Mouse (Mus musculus) kidney, postnatal 4 days (tissue): ENCODE results near the gene Nek10.
"Not testable (repeated sequence)": the region's sequence is repeated elsewhere in the genome, so short reads cannot be mapped to it uniquely, and the experiment has no call there.

ENCODE experiments used
- DNase-seq, 2 experiments: peaks; one replicate each; pipeline ENCODE4 v3.0.0; 2021; ENCODE audit warnings: mixed read lengths in 2 of 2

The Nek10 gene

DNA sequence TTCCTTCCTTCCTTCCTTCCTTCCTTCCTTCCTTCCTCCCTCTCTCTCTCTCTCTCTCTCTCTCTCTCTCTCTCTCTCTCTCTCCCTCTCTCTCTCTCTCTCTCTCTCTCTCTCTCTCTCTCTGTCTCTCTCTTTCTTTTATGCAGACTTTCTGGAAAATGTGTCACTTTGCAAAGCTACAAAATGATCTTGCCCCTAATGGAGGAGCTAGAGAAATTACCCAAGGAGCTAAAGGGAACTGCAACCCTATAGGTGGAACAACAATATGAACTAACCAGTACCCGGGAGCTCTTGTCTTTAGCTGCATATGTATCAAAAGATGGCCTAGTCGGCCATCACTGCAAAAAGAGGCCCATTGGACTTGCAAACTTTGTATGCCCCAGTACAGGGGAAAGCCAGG, at the start of gene Nek10:
Nek10 (plus strand) TSS at position 301 of the 400 bp plus-strand sequence.
- not testable (repeated sequence) for DNase-seq

DNA sequence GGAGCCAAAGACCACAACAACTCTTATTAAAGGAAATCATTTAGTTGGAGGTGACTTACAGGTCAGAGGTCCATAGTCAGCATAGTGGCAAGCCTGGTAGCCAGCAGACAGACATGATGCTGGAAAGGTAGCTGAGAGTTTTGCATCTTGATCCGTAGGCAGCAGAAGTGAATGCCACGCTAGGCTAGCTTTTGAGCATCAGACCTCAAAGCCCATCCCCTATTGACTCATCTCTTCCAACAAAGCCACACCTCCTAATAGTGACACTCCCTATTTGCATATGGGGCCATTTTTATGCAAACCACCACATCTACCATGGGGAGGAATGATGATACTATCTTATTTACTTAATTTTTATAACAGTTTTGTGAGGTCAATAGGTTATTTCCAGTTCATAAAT, 22.0 kb upstream of the Nek10 start:
- DNase-seq: no peak

DNA sequence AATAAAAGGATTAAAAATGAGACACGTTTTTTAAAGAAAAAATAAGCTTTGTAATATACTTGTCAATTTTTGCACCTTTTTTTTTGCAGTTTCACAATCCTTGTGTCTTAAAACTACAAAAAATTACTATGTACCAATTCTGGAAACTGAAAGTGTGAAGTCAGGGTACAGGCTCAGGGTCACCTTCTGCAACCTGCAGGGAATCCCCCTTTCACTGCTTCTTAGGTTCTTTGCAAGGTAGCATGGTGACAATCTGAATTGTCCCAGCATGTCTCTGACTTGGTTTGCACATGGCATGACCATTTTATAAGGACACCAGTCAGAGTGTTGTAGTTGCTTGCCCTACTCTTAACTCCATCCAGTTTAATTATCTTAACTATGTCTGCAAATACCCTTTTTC, 19.0 kb upstream of the Nek10 start:
- DNase-seq: no peak

- DNase-seq: no peak
These were observed 16.2 kb upstream of the Nek10 start for GRCm38 (mm10) chr14:14786979-14787378.

DNA sequence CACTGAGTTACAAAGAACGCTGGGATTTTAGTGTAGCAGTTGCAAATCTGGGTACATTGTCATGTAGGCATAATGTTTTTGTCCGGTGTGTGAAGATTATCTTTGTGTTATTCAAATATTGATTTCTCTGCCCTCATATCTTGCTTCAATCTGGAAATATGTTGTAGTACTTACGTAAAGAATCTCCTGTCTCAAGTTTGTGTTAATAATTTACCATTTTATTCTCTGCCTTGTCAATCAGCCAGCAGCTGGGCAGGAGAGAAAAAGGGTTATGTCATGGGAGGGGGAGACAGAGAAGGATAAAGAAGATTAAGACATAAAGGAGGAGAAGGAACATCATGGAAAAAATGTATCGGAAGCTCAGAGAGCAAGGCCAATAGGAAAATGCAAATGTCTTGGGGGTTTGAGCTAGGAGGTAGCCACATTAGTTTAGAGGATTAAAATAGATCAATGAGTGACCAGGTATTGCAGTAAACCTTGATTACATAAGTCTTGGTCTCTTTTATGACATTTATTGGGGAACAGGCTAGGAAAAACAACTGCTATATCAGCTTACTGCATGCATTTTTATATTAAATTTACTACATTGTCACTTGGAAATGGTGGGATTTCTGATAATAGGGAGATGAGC, 13.3 kb upstream of the Nek10 start:
- DNase-seq: no peak

DNA sequence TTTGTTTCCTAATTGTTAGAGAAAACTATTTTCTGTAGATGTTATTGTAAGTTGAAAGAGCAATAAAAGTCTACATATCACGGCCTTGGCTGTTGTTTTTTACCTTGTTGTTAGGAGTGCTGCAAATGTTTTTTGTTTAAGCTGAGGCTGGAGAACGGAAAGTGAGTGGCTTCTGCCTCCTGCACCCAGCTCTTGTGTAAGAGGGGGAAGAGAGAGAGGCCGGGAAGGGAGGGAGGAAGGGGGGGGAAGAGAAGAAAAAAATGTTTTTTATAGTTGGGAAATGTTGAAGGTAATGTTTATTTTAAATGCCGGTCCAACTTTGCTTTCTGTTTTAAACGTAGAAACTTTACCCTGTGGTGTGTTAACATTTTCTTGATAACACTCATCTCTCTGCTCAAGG, 3.4 kb upstream of the Nek10 start:
- no peak for DNase-seq

- DNase-seq: no peak
These were observed 2.9 kb upstream of the Nek10 start for GRCm38 (mm10) chr14:14800332-14800731.

- no peak for DNase-seq
These were observed 2.4 kb upstream of the Nek10 start for GRCm38 (mm10) chr14:14800810-14801209.

DNA sequence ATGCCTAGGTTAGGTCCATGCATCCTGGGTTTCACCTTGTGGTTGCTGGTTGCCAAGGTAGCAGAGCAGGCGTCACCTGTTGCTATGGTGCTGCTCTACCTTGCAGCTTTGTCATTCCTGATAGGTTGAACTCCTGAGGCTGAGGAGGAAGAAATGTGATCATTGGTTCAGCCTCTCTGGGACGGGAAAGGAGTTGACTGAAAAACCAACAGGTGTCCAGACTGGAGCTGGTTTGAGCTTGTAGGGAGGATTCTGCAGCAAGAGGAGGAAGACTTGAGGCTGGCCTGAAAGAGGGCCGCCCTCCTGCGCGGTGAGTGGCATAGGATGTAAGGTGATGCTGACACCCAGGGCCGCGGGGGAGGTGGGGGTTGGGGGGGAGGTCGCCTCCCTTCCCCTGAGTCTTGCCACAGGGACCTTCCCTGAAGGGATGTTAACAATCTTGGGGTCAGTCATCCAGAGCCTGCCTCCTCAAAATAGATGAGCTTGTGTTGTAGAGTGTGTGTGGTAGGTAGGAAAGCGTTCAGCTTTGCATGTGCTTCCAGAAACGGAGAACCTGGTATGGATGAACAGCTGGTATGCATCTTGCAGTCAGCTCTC, 804 bp downstream of the Nek10 start:
- peak; percentile 52 to 61 for DNase-seq

DNA sequence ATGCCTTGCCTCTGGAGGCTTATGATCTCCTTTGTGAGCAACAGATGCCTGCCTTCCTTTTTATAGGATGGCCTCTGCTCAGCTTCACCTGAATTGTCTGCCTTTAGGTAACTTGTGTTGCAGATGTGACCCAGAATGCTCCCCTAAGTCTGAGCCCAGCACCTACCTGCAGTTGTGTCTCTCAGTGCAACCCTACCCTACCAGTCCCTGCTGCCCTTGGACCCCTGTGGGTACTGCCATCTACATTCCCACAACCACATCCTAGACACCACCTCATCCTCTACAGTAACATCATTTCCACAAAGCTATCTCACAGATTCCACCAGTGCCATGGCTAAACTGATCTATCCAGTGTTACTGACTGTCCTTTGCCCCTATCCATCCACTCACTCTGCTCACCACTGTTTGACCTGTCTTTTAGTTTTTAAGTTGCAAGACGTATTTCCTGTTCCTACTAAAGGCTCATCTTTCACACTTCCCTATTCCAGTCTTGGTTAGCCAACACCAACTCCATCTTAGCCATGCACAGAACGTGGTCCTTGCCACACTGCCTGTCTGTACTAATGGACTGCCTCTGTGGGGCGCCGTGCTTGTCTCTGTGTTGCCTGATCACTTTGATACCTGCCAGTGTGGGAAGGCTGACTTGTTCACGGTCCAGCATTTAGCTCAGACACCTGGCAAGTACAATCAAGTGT, 1.4 kb downstream of the Nek10 start:
- DNase-seq: no peak

GRCm38 (mm10) chr14:14832520-14833240, 29.5 kb downstream of the Nek10 start:
- peak; percentile 66 to 76 for DNase-seq

- DNase-seq: no peak
These were observed 30.3 kb downstream of the Nek10 start for GRCm38 (mm10) chr14:14833498-14833897.

GRCm38 (mm10) chr14:14834266-14834665, 31.1 kb downstream of the Nek10 start:
- DNase-seq: no peak

GRCm38 (mm10) chr14:14837627-14838026, 34.4 kb downstream of the Nek10 start:
- no peak for DNase-seq

DNA sequence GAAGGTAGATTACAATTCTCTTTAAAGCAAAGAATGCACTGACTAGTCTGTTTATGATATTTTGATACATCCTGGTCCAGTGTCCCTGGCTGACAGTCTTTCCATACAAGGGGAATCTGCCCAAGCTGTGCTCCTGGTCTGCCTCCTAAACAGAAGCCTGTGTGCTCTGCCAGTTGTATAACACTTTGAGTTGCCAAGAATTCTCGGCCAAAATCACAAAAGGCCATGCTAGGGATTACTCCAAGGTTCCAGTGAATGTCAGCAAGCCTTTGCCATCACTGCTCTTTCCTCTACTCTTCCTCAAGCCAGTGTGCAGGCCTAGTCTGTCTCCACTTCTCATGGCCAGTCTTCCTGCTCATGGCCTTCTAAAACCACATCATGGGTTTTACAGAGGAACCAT, 34.9 kb downstream of the Nek10 start:
- DNase-seq: no peak

- DNase-seq: no peak
These were observed 39.7 kb downstream of the Nek10 start for GRCm38 (mm10) chr14:14842734-14843530.

- no peak for DNase-seq
These were observed 49.6 kb downstream of the Nek10 start for GRCm38 (mm10) chr14:14852838-14853237.

DNA sequence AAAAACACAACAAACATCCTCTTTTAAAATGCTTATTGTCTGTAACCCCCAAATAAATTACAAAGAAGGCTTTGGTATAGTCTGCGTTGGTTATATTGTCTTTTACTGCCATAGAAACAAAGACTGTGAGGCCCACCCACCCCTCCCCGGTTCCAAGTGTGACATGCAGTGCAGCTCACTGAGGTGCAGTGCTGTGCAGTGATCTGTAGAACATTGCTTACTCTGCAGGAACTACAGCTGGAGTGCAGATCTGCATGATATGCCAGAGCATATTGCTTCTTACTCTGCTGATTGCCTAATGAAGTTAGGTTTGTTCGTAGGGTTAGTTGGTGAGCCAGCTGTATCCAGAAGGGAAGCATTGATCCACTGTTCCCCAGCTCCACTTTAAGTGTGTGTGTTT, 57.1 kb downstream of the Nek10 start:
- no peak for DNase-seq

GRCm38 (mm10) chr14:14863690-14864356, 60.6 kb downstream of the Nek10 start:
- peak; percentile 82 to 87 for DNase-seq

DNA sequence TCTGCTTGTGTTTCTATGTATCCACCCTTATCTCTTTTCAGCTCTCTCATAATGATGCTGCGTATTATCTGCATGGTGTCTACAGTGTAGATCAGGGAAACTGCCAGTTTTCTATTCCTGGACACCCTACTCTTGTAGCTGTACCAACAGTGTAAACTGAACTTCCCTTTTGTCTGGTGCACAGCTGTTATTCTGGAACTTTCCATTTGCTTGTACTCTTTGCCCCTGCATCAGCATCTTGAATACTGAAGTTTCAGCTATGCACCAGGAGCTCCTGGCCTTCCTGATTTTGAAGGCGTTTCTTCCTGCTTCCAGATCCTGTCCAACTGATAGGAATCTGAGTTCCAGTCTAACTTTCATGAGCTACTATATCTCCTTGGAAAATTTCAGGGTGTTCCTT, 66.0 kb downstream of the Nek10 start:
- no peak for DNase-seq

DNA sequence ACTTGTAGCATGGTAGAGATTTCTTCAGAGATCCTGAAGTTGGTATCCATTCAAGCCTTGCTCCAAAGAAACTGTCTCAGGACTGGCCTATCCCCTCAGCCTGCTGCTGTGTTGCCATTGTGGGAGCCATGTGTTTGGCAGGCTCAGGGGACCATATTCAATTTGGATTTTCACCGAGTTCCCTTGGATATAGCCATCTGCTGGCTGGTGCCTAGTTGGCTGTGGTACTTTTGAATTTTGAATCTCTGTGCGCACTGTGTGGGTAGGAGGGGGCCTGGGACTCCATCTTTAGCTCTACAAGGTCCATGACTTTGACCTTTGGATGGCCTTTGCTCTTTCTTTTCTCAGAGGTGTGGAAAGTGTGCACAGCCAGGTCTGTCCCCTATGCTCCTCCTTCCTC, 66.8 kb downstream of the Nek10 start:
- DNase-seq: no peak

DNA sequence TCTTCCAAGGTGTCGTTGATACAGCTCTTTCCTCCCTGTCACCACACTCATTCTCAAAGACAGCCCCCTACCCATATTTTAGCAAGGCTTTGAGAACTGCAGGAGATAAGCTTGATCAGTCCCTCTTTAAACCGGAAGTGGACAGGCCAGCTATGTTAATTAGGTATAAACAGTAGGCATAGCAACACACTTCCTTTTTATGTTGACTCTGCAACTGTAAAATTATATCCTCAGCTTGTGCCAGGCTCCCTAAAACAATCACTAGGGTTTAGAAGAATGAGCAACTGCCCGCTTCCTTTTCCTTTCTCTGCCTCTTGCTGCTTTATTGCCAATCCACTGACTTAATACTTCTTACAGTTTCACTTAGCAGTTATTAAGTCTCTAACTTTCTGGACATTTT, 67.2 kb downstream of the Nek10 start:
- DNase-seq: no peak
